Mouse (Mus musculus) frontal cortex, adult 2 months (tissue): ENCODE results near the gene Rab4b. TPM values are rescaled to one million over a fixed set of nuclear protein-coding genes. Genes with fewer than 3 reads are reported as not detected.

Experiments used
- DNase-seq, 2 experiments: peaks; one replicate each; pipeline ENCODE4 v3.0.0; 2022; ENCODE audit warnings: low spot score in 1 of 2; ENCODE audit errors: extremely low spot score in 1 of 2
- polyA plus RNA-seq: library from polyadenylated mRNA; depleted of rRNA; stranded (reverse); fragments of >200 nt; gene quantifications from 2 replicates; pipeline ENCODE4 v1.2.3, GENCODE M21; 2012; rRNA removed

Gene Rab4b
- polyA plus RNA-seq: 124 and 128 TPM in 2 replicates

DNA sequence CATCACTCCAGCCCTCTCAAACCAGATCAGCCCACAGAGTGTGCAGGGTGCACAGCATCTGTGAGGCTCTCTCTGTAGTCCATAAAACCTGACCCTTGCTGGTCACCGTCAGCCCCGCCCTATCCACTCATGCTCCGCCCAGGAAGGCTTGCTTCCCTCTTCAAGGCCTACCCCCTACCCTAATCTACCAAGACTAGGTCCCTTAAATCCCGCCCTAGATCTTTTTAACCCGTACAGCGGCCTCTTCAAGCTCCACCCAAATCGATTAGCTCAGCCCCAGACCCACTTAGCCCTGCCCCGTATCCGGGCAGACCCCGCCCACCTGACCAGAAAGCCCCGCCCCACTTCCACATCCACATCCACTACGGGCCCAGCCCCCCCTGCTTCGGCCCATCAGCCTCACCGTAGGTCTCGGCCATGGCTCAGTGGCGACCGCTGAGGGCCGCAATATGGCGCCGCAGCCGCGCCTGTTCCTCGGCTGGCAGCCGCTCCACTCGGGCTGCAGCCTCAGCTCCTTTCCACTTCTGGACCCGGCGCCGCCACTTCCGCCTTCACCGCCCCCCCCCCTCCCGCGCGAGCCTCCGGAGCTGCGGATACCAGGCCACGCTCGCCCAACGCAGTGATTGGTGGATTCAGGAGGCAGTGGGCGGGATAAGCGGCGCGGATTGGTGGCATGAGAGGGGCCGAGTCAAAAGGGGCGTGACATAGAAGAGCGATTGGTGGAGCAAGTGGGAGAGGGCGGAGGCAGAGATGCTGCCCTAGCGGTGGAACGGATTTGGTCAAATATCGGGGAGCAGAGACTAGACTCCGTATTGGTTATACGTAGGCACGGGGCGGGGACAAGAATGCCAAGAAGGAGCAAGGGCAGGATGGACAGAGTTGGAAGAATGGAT, at the start of gene Rab4b:
Gene Rab4b, minus strand, starts transcription at position 573 of the 893 bp plus-strand sequence.
- DNase-seq: peak; percentile 99

DNA sequence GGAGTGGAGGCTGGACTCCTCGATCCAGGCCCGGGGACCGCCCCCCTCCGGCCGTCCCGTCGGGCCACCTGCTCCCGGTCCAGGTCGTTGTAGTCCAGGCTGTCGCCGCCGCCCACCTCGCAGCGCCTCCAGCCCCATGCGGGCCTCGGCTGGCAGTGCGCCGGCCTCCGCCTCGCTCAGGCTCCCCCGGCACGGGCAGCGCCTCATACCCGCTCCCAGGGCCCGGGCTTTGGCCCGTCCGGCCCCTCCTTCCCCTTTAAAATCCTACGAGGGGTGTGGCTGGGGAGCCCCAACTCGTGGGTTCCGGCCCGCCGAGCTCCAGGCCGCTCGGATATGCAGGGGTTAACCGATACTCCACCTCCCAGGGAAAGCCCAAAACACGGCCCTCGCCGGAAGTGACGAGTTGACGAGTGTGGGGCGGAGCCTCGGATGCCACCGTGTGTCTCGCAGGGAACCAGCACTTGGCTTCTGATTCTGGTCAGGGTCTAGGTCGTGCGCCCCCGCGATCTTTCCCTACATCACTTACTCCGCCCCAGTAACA, 49.7 kb upstream of the Rab4b start, which contains the start of gene Itpkc:
Gene Itpkc, minus strand, starts transcription at position 381 of the 541 bp plus-strand sequence.
- peak; percentile 86 to 92 for DNase-seq

DNA sequence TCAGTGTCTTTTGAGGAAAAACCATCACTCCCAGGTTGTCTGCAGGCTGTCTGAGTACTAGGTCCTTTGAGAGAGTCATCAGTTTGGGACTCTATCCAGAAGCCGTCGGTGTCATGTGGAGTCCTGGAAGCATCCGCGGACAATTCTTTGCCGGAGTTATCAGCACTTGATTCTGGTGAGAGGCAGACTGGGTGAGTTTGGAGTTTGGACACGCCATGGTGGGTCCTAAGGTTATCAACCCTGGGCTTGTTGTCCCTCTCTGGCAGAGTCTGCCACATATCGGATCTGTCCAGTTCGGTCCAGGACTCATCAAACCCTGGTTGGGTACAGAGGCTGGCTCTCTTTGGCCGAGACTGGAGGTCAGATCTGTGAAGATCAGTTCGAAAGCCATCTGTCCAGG, 49.0 kb upstream of the Rab4b start:
- peak in 1 of 2 experiments; percentile 12 for DNase-seq

DNA sequence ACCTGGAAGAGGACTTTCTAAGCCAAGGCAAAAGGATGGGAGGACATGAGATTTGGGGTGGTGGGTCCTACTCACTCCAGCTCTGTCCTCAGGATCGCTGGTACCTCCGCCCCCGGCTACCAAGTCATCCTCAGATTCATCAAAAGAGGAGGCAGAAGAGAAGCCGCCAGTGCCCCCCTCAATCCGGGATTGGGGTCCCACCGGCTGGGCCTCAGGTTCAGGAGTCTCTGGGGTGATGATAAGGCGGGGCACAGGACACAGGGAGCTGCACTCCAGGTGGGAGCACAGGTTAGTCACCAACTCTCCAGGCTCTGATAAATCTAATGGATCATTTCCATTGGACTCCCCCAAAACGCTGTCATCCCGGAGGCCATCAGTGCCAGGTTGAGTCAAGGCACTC, 48.6 kb upstream of the Rab4b start:
- DNase-seq: no peak

DNA sequence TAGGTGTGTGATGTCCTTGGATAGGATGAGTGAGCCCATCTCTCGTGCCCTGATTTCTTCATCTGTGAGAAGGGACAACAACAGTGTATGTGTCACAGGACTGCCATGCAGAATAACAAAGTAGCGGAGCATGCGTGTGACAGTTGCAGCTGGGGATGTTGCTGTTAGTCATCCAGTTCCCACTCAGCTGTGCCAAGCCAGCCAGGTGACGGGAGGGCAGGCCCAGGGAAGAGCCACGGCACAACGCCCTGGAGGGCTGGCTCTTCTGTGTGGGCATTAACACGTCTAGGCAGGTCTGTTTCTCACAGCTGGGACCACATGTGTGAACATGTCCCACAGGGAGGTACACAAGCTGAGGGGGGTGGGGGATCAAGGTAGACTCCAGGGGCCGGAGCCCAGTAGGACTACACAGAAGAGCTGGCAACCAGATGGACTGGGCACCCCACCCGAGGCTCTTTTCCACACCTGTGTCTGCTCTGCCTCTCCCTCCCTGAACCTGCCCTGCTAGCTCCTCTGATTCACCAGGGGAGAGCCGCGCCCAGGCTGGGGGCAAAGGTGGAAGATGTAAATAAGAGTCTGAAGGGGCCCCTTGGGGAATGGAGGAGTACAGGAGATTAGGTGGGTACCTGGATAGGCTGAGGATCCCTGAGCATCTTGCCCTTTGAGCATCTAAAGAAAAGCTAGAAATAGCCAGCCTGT, 46.3 kb upstream of the Rab4b start:
- DNase-seq: peak; percentile 25 to 69

DNA sequence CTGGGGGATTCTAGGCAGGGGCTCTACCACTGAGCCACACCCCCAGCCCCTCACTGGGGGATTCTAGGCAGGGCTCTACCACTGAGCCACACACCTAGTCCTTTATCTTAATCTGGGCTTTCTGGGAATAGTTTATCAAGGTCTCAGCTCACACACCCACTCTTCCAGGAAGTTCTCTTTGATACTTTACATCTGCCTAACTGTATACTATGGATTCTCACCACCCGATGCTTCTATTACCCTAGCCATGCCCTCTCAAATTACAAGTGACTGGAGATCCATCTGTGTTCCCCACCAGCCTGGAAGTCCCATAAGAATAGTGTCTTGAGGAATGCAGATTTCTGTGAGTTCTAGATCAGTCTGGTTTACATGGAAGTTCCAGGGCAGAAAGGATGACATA, 43.8 kb upstream of the Rab4b start:
- DNase-seq: no peak

DNA sequence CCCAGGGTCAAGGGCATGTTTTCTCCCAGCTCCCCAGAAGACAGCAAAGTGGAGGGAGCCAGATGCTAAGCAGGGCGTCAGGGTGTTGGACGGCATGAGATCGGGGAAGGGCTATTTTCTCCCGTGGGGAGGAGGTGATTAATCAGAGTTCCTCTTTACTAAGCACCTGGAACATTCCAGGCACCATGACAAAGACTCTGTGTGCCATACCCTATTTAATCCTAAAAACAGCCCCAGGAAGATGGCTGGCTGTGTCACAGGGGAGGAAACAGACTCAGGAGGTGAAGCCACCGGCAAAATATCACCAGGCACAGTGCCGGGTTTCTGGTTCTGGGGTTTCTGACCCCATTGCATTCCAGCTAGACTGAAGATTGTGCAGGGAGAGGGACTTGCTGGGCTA, 43.2 kb upstream of the Rab4b start:
- DNase-seq: no peak

DNA sequence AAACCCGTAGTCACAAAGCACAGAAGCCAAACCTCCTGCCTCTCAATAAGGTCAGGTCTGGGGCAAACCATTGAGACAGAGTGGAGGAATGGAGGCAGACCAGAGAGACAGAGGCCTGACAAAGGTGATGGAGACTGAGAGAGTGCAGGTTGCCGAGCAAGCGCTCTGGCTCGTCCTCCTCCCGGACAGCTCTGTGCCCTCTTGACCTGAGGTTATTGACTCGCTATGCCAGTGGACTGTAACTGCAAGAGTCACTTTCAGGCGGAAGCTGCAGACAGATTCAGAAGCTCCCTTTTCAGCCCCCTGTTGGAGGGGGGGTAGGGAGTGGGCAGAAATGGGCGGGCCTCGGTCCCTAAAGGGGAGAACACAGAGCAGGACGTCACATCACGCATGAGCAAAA, 41.2 kb upstream of the Rab4b start:
- no peak for DNase-seq

DNA sequence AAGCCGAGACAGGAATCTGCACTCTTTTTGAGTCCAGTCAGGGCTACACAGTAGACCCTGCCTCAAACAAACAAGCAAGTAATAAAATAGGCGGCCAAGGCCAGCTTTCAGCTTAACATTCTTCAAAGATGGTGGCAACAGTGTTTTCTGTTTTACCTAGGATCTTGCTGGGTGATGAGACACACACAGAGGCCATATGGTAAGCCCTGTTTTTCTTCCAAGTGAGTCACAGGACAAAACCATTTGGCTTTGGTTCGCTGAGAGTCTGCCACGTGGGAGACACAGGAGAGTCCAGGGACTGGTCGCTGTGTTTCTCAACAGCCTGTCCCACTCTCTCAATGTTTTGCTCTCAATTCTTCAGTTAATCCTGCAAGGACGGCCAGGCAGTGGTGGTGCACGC, 39.9 kb upstream of the Rab4b start:
- peak in 1 of 2 experiments; percentile 27 for DNase-seq

DNA sequence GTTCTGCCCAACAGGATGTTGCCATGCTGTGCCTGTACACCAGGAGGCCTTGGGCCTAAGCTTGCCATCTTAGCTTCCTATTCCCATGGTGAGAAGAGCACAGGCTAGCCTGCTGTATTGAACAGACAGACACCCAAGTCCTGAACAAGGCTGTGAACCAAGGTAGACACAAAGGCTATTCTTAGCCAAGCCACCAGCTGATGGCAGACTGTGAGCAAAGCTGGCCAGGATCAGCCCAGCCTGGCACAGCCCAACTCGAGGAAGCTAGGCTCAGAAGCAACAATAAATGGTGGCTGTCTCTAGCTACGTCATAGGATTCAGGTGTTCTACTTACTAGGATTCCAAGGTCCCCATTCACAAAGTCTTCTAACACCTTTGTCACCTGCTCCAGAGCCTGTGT, 33.9 kb upstream of the Rab4b start:
- DNase-seq: no peak

DNA sequence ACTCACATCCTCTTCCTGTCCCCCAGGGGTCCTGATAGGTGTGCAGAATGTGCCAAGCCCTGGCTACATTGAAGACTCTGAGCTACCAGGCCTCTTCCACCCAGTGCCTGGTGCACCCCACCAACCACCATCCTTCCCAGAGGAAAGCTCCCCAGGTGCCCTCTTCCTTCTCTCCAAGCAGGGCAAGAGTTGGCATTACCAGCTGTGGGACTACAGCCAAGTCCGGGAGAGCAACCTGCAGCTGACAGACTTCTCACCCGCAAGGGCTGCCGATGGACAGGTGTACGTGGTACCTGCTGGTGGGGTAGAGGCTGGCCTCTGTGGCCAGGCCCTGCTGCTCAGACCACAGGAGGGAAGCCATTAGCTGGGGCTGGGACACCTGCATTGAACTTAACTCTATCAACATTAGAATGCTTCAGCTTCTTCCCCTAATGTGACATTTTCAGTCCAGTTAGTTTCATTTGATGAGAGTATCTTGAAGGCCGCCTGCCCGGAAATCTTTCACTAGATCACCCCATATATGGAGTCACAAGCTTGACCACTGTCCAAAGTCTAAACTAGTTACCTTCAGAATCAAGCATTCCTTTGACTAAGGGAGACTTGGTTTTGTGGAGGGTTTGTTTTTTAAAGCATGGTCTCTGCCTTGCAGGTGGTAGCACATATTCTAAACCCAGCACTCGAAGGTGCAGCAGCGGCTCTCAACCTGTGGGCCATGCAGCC, 25.2 kb upstream of the Rab4b start:
- no peak for DNase-seq

DNA sequence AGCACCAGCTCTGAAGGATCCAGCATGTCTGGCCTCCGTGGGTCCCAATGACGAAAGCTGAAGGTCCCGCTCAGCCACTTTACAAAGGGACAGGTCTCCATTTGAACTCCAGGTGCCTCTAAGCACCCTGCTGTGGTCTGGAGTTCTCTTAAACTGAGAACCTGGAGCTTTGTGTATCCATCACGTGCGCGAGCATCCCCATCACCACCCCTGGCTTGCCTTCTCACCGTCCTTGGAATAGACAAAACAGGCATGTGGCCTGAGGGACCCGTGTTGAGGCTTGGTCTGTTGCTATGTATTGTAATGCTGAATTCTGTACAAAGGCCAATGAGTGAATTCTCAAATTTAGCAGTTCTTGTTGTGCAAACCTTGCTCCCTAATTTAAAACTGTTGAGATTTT, 20.1 kb upstream of the Rab4b start:
- no peak for DNase-seq

DNA sequence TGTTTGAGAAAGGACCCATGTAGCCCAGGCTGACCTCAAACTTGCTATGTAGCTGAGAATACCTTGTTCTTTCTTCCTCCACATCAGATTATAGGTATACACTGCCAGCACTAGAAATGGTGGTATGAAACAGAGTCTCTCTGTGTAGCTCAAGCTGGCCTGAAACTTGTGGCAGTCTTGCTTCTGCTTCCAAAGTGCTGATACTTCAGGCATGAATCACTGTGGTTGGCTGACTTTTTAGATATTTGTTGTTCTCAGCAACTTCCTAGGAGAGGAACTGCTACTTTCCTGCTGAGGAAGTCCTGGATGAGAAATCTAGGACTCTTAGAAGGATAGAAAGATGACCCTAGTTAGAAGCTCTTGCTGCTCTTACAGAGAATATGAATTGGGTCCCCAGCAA, 19.7 kb upstream of the Rab4b start:
- DNase-seq: no peak

DNA sequence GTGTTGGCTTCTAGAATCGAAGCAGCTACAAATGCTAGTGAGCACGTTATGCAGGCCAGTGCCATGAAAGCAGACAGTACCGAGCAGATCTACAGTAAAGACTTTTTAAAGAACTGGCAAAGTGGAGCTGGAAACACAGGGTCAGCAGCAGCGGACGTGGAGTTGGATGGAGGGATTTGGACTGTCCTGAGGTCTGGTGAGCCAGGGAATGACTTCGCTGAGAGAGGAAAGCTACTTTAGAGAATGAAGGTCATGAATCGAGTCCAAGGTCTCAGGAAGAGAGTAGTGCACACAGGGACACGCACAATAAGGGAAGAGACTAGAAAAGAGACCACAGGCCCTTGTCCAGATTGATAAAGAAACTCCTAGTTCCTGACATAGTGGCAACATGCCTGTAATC, 18.9 kb upstream of the Rab4b start:
- DNase-seq: no peak

DNA sequence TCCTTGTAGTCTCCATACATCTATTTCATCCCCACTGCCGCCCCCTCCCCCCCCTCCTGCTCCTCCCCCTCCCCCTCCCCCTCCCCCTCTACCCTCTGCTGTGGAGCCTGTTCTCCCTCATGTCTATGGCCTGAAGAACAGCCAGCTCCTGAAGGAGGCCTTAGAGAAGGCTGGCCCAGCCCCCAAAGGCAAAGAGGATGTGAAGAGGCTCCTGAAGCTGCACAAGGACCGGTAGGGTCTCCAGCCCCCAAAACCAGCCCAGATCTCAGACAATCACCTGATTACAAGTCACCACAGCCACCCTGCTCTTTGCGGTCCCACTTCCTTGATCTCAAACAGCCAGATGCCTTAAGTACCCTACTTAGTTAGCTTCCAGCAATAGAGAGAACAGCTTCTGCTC, 18.4 kb upstream of the Rab4b start:
- DNase-seq: no peak

DNA sequence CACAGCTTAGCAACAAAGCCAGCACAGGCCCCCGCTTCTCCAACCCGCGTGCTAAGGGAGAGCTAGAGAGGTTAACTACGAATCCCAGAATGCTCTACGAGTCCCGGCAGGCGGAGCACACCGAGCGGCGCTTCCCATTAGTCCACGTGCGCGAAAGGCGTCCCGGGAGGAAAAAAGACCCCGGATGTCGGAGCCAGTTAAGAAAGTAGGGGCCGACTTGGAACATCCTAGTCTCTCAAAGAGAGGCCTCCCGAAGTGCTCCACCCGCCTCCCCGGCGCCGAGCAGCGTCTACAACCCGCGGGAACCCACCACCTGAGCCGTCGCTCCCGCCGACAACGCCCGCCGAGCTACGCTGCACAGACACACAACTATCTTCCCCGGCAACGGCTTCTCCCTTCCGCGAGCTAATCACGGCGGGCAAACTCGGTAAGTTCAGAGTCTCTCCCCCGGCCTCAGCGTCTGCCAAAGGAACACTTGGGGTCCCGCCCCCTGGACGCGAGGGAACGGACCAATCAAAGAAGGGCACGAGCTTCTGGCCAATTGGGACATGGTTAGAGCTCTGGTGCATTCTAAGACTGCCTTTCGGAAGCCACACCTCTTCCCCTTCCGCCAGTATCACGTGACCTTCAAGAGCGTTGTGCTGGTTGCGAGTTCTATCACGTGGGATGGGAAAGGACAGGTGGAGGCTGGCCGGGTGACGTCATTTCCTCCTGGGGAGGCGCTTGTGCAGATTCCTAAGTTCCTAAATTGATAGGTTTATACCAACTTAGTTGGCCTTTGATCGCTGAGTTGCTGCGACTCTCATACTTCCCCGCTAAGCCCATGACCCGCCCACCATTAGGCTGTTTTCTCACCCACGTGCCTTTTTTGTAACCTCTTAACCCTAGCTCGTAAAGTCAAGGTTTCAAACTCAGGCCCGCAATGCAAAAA, 17.2 kb upstream of the Rab4b start, which contains the start of the genes BC024978 and Snrpa:
Gene BC024978, plus strand, starts transcription at position 101 of the 931 bp plus-strand sequence.
Gene Snrpa, minus strand, starts transcription at position 591 of the 931 bp plus-strand sequence.
- DNase-seq: peak; percentile 98 to 100

DNA sequence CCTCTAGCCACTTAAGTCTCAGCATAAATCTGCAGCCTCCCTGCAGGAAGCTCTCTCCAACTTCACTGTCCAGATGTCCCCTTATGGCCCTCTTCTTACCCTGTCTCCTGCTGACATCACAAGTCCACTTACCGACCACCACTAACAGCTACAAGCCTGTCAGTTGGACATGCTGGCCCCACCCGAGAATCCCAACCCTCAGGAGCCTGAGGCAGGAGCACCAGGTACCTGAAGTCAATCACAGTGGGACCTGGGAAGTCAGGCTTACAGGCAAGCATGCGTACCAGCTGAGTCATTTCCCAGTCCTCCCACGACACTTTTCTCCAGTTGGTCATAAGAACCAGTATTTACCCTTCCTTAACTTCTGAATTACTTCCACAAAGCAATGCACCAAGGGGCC, 15.0 kb upstream of the Rab4b start:
- DNase-seq: no peak

DNA sequence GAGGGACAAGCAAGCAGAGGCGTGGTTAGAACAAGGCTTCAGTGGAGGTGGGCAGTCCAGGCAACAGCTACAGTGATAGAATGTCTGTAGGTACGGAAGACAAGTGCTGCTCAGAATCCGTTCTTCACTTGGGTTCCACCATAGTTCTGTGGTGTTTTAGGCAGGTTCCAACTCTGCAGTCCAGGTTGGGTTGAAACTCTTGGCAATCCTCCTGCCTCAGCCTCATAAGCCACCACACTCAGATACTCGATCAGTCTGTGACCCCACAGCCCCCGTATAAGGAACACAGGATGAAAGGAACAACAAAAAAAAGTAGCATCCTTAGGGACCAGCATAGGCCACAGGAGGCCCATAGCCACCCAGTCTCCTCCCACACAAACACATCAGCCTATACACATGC, 13.7 kb upstream of the Rab4b start:
- no peak for DNase-seq

DNA sequence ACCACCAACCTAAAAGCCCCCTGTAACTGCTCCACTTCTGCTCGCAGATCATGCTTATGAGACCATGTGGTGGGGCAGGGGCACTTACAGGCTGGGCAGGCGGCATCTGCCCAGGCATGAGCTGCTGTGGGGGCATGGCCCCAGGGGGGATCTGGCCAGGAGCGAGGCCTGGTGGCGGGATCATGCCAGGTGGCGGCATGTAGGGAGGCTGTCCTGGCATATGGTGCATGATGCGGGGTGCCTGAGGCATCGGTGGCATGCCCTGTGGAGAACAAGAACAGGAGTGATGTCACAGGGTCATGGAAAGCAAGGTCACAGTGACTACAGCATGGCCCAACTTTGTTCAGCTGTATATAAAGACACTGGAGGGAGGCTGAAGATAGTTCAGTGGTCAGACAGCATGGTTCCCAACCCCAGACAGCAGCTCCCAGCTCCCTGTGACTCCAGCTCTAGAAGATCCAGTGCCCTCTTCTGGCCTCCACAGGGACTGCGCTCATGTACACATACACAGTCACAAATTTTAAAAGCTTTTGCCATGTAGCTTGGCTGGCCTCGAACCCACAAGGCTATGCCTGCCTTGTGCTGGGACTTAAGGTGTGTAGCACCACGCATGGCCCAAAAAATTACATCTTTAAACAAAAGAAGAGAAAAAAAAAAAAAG, 10.7 kb upstream of the Rab4b start:
- no peak for DNase-seq
